Mouse (Mus musculus): ENCODE results near the gene M6pr. TPM values are rescaled to one million over a fixed set of nuclear protein-coding genes. Genes with fewer than 3 reads are reported as not detected.

M6pr gene
- polyA plus RNA-seq, 1 experiment = 64.2 TPM

- Histone ChIP-seq H3K27me3 (ENCODE audit: control insufficient read depth, insufficient read depth, insufficient read length) (no peaks in the 10 kb centered on the region), H3K79me3 (ENCODE audit: low read depth) (no peaks in the 10 kb centered on the region), H3K4me3 (ENCODE audit: insufficient read depth, poor library complexity, severe bottlenecking) (no peak overlapping the region), H3ac (ENCODE audit: control insufficient read depth, insufficient read length, low read depth) (no peak overlapping the region), H3K36me3 (ENCODE audit: control insufficient read depth, insufficient read depth) (no peaks in the 10 kb centered on the region), H3K79me2 (ENCODE audit: control insufficient read depth, insufficient read depth) (no peaks in the 10 kb centered on the region)
- TF ChIP-seq MAX (IDR thresholded peaks at IDR 0.05) (no peak), CEBPB (IDR thresholded peaks at IDR 0.05; ENCODE audit: low read depth) (no peak), USF1 (IDR thresholded peaks at IDR 0.05; ENCODE audit: low read depth) (no peak), FOSL1 (IDR thresholded peaks at IDR 0.05; ENCODE audit: insufficient read depth, low read length, poor library complexity, severe bottlenecking) (no peak), MYOD1 (IDR thresholded peaks at IDR 0.05; ENCODE audit: control insufficient read depth, insufficient read length, low read depth) (no peak), MYOG (IDR thresholded peaks at IDR 0.05; ENCODE audit: control insufficient read depth, extremely low read depth, insufficient read length) (no peak), CTCF (IDR thresholded peaks at IDR 0.05; ENCODE audit: control insufficient read depth, insufficient read depth, insufficient read length) (no peak)
Measured at GRCm38 (mm10) chr6:122293121-122293520, 15.4 kb upstream of the M6pr start.

- no peak overlapping the region for H3ac ChIP-seq (ENCODE audit: control insufficient read depth, insufficient read length, low read depth)
- no peaks in the 10 kb centered on the region for H3K36me3 ChIP-seq (ENCODE audit: control insufficient read depth, insufficient read depth)
- H3K79me3 ChIP-seq (ENCODE audit: low read depth) = no peaks in the 10 kb centered on the region
- no peak overlapping the region for H3K4me3 ChIP-seq (ENCODE audit: insufficient read depth, poor library complexity, severe bottlenecking)
- no peak for TF ChIP-seq MAX (IDR thresholded peaks at IDR 0.05)
- TF ChIP-seq FOSL1 (IDR thresholded peaks at IDR 0.05; ENCODE audit: insufficient read depth, low read length, poor library complexity, severe bottlenecking) = no peak
- TF ChIP-seq CTCF (IDR thresholded peaks at IDR 0.05; ENCODE audit: control insufficient read depth, insufficient read depth, insufficient read length) = no peak
- TF ChIP-seq CEBPB (IDR thresholded peaks at IDR 0.05; ENCODE audit: low read depth) = no peak
- TF ChIP-seq MYOG (IDR thresholded peaks at IDR 0.05; ENCODE audit: control insufficient read depth, extremely low read depth, insufficient read length) = no peak
- no peak for TF ChIP-seq MYOD1 (IDR thresholded peaks at IDR 0.05; ENCODE audit: control insufficient read depth, insufficient read length, low read depth)
- TF ChIP-seq USF1 (IDR thresholded peaks at IDR 0.05; ENCODE audit: low read depth) = no peak
- no peaks in the 10 kb centered on the region for H3K27me3 ChIP-seq (ENCODE audit: control insufficient read depth, insufficient read depth, insufficient read length)
- no peaks in the 10 kb centered on the region for H3K79me2 ChIP-seq (ENCODE audit: control insufficient read depth, insufficient read depth)
Measured at GRCm38 (mm10) chr6:122293796-122294195, 14.7 kb upstream of the M6pr start.

GRCm38 (mm10) chr6:122294290-122294689, 14.2 kb upstream of the M6pr start:
- TF ChIP-seq CTCF (IDR thresholded peaks at IDR 0.05; ENCODE audit: control insufficient read depth, insufficient read depth, insufficient read length) = no peak
- H3K79me3 ChIP-seq (ENCODE audit: low read depth) = no peaks in the 10 kb centered on the region

GRCm38 (mm10) chr6:122295242-122295641, 13.3 kb upstream of the M6pr start:
- TF ChIP-seq FOSL1 (IDR thresholded peaks at IDR 0.05; ENCODE audit: insufficient read depth, low read length, poor library complexity, severe bottlenecking) (no peak), MYOG (IDR thresholded peaks at IDR 0.05; ENCODE audit: control insufficient read depth, extremely low read depth, insufficient read length) (no peak), MYOD1 (IDR thresholded peaks at IDR 0.05; ENCODE audit: control insufficient read depth, insufficient read length, low read depth) (no peak), CTCF (IDR thresholded peaks at IDR 0.05; ENCODE audit: control insufficient read depth, insufficient read depth, insufficient read length) (no peak), CEBPB (IDR thresholded peaks at IDR 0.05; ENCODE audit: low read depth) (no peak), USF1 (IDR thresholded peaks at IDR 0.05; ENCODE audit: low read depth) (no peak), MAX (IDR thresholded peaks at IDR 0.05) (no peak)
- H3K27me3 ChIP-seq (ENCODE audit: control insufficient read depth, insufficient read depth, insufficient read length) = no peaks in the 10 kb centered on the region
- no peak overlapping the region for H3ac ChIP-seq (ENCODE audit: control insufficient read depth, insufficient read length, low read depth)
- no peaks in the 10 kb centered on the region for H3K36me3 ChIP-seq (ENCODE audit: control insufficient read depth, insufficient read depth)
- no peak overlapping the region for H3K4me3 ChIP-seq (ENCODE audit: insufficient read depth, poor library complexity, severe bottlenecking)
- no peaks in the 10 kb centered on the region for H3K79me2 ChIP-seq (ENCODE audit: control insufficient read depth, insufficient read depth)
- H3K79me3 ChIP-seq (ENCODE audit: low read depth) = no peaks in the 10 kb centered on the region

More at GRCm38 (mm10) chr6:122294290-122294689, 14.2 kb upstream of the M6pr start:
- Histone ChIP-seq H3K36me3 (ENCODE audit: control insufficient read depth, insufficient read depth) (no peaks in the 10 kb centered on the region), H3K4me3 (ENCODE audit: insufficient read depth, poor library complexity, severe bottlenecking) (no peak overlapping the region), H3K79me2 (ENCODE audit: control insufficient read depth, insufficient read depth) (no peaks in the 10 kb centered on the region), H3K27me3 (ENCODE audit: control insufficient read depth, insufficient read depth, insufficient read length) (no peaks in the 10 kb centered on the region), H3ac (ENCODE audit: control insufficient read depth, insufficient read length, low read depth) (no peak overlapping the region)

- H3K4me3 ChIP-seq (ENCODE audit: insufficient read depth, poor library complexity, severe bottlenecking) = no peak overlapping the region
Measured at GRCm38 (mm10) chr6:122296918-122297278, 11.6 kb upstream of the M6pr start.

More at GRCm38 (mm10) chr6:122296918-122297278, 11.6 kb upstream of the M6pr start:
- no peaks in the 10 kb centered on the region for H3K27me3 ChIP-seq (ENCODE audit: control insufficient read depth, insufficient read depth, insufficient read length)
- no peaks in the 10 kb centered on the region for H3K36me3 ChIP-seq (ENCODE audit: control insufficient read depth, insufficient read depth)
- H3K79me3 ChIP-seq (ENCODE audit: low read depth) = no peaks in the 10 kb centered on the region
- no peak for TF ChIP-seq CEBPB (IDR thresholded peaks at IDR 0.05; ENCODE audit: low read depth)
- TF ChIP-seq CTCF (IDR thresholded peaks at IDR 0.05; ENCODE audit: control insufficient read depth, insufficient read depth, insufficient read length) = no peak
- no peak for TF ChIP-seq FOSL1 (IDR thresholded peaks at IDR 0.05; ENCODE audit: insufficient read depth, low read length, poor library complexity, severe bottlenecking)
- TF ChIP-seq MYOD1 (IDR thresholded peaks at IDR 0.05; ENCODE audit: control insufficient read depth, insufficient read length, low read depth) = no peak
- no peak for TF ChIP-seq MAX (IDR thresholded peaks at IDR 0.05)
- TF ChIP-seq USF1 (IDR thresholded peaks at IDR 0.05; ENCODE audit: low read depth) = no peak
- no peak for TF ChIP-seq MYOG (IDR thresholded peaks at IDR 0.05; ENCODE audit: control insufficient read depth, extremely low read depth, insufficient read length)
- no peaks in the 10 kb centered on the region for H3K79me2 ChIP-seq (ENCODE audit: control insufficient read depth, insufficient read depth)
- H3ac ChIP-seq (ENCODE audit: control insufficient read depth, insufficient read length, low read depth) = peak overlapping the region; percentile 65

All from C2C12 (cell line).